Mouse (Mus musculus): ENCODE measurements around the gene Ess2.

GRCm38 (mm10) chr16:17851331-17851730 is 59.8 kb downstream of the Ess2 start:
- no peak for TF ChIP-seq MYOG (IDR thresholded peaks at IDR 0.05; ENCODE audit: control insufficient read depth, extremely low read depth, insufficient read length)
- TF ChIP-seq MAX (IDR thresholded peaks at IDR 0.05) = no peak
- no peak for TF ChIP-seq CTCF (IDR thresholded peaks at IDR 0.05; ENCODE audit: control insufficient read depth, insufficient read depth, insufficient read length)

All from C2C12 (cell line).